Mouse (Mus musculus) naive thymus-derived CD4-positive, alpha-beta T cell, adult 2 months (primary cell): ENCODE results near the gene Amz1.

Experiments used
- DNase-seq: peaks from one replicate; pipeline ENCODE4 v3.0.0-alpha.2; 2011; ENCODE audit warnings: low read depth

Amz1 gene

GRCm38 (mm10) chr5:140723822-140724221, at the start of gene Amz1:
Gene Amz1, plus strand, starts transcription at chr5:140724127.
- no peak for DNase-seq

- DNase-seq = no peak
Observed at GRCm38 (mm10) chr5:140675079-140675478, 48.8 kb upstream of the Amz1 start.

- DNase-seq = no peak
Observed at GRCm38 (mm10) chr5:140675640-140676039, 48.3 kb upstream of the Amz1 start.

GRCm38 (mm10) chr5:140677137-140677536, 46.8 kb upstream of the Amz1 start:
- no peak for DNase-seq

GRCm38 (mm10) chr5:140680051-140680450, 43.9 kb upstream of the Amz1 start:
- DNase-seq = no peak

- DNase-seq = no peak
Observed at GRCm38 (mm10) chr5:140680950-140681349, 43.0 kb upstream of the Amz1 start.

- no peak for DNase-seq
Observed at GRCm38 (mm10) chr5:140682113-140682512, 41.8 kb upstream of the Amz1 start.

- peak; percentile 69 for DNase-seq
Observed at GRCm38 (mm10) chr5:140684343-140685148, 39.4 kb upstream of the Amz1 start.

- DNase-seq = no peak
Observed at GRCm38 (mm10) chr5:140688434-140688833, 35.5 kb upstream of the Amz1 start.

GRCm38 (mm10) chr5:140695987-140696386, 27.9 kb upstream of the Amz1 start:
- no peak for DNase-seq

- no peak for DNase-seq
Observed at GRCm38 (mm10) chr5:140699776-140700175, 24.2 kb upstream of the Amz1 start.

GRCm38 (mm10) chr5:140701661-140702060, 22.3 kb upstream of the Amz1 start:
- no peak for DNase-seq

GRCm38 (mm10) chr5:140702103-140702513, 21.8 kb upstream of the Amz1 start, which contains the start of gene Iqce:
Gene Iqce, minus strand, starts transcription at chr5:140702378.
- DNase-seq = peak; percentile 94

- DNase-seq = no peak
Observed at GRCm38 (mm10) chr5:140702618-140703175, 21.2 kb upstream of the Amz1 start.

GRCm38 (mm10) chr5:140703480-140704377, 20.2 kb upstream of the Amz1 start:
- DNase-seq = peak; percentile 32

GRCm38 (mm10) chr5:140704378-140705251, 19.3 kb upstream of the Amz1 start, which contains the start of gene Brat1:
Gene Brat1, plus strand, starts transcription at chr5:140705011.
- peak; percentile 100 for DNase-seq

GRCm38 (mm10) chr5:140705501-140706171, 18.3 kb upstream of the Amz1 start:
- DNase-seq = peak; percentile 23

GRCm38 (mm10) chr5:140710315-140710714, 13.6 kb upstream of the Amz1 start:
- no peak for DNase-seq

- DNase-seq = no peak
Observed at GRCm38 (mm10) chr5:140711040-140711439, 12.9 kb upstream of the Amz1 start.

GRCm38 (mm10) chr5:140720773-140721172, 3.2 kb upstream of the Amz1 start:
- DNase-seq = no peak

GRCm38 (mm10) chr5:140722121-140722520, 1.8 kb upstream of the Amz1 start:
- DNase-seq = no peak
